Mouse (Mus musculus) limb, embryonic 11.5 days (tissue): ENCODE measurements around the gene Tbc1d5. TPM values are rescaled to one million over a fixed set of nuclear protein-coding genes. Genes with fewer than 3 reads are reported as not detected.
A peak's percentile ranks its signal among the peaks of the same experiment; 100 is the strongest.

ENCODE experiments used
- ATAC-seq: fragments of 200-750 bp; cut with Nextera tagmentation; 2 replicates; pipeline ENCODE4 v1.8.0; 2017; ENCODE audit warnings: low read depth; ENCODE audit not compliant: insufficient number of reproducible peaks, low FRiP score, low TSS enrichment
- DNase-seq: peaks from one replicate; pipeline ENCODE4 v3.0.0-alpha.2; 2015; ENCODE audit warnings: low spot score
- H3K27ac ChIP-seq: fragments of 300-500 bp; sonication (generic); replicated peaks from 2 replicates; pipeline ENCODE4 v1.5.1; 2014; ENCODE audit warnings: low read depth, mild to moderate bottlenecking, low read length
- H3K27me3 ChIP-seq: fragments of 300-500 bp; sonication (generic); 2 replicates; pipeline ENCODE4 v1.6.1; 2014; ENCODE audit warnings: mild to moderate bottlenecking, low read length, mixed read lengths; ENCODE audit not compliant: control insufficient read depth, insufficient read depth
- H3K36me3 ChIP-seq: fragments of 300-500 bp; sonication (generic); 2 replicates; pipeline ENCODE4 v1.6.1; 2014; ENCODE audit warnings: mild to moderate bottlenecking, low read length, moderate library complexity, mixed read lengths; ENCODE audit not compliant: control insufficient read depth, insufficient read depth
- H3K4me1 ChIP-seq: fragments of 300-500 bp; sonication (generic); 2 replicates; pipeline ENCODE4 v1.6.1; 2014; ENCODE audit warnings: low read length, mixed read lengths; ENCODE audit not compliant: control insufficient read depth, insufficient read depth
- H3K4me2 ChIP-seq: fragments of 300-500 bp; sonication (generic); 2 replicates; pipeline ENCODE4 v1.6.1; 2014; ENCODE audit warnings: low read depth, mild to moderate bottlenecking, moderate library complexity; ENCODE audit not compliant: severe bottlenecking
- H3K4me3 ChIP-seq: fragments of 300-500 bp; sonication (generic); 2 replicates; pipeline ENCODE4 v1.5.1; 2014; ENCODE audit warnings: low read depth, low read length
- H3K9ac ChIP-seq: fragments of 300-500 bp; sonication (generic); 2 replicates; pipeline ENCODE4 v1.6.1; 2014; ENCODE audit warnings: mild to moderate bottlenecking, low read length
- H3K9me3 ChIP-seq: fragments of 300-500 bp; sonication (generic); 2 replicates; pipeline ENCODE4 v1.6.1; 2016; ENCODE audit warnings: low read length; ENCODE audit not compliant: control insufficient read depth
- WGBS: fragments of 180-500 bp; shearing (Covaris S2); extraction: QIAGEN DNeasy Blood & Tissue Kit; methylation state at CpG from one replicate; pipeline ENCODE4 v1.1.7; 2014; 5-methylcytosine and 5-hydroxymethylcytosine counted together
- polyA plus RNA-seq: library from polyadenylated mRNA; unstranded; fragments of >200 nt; fragmentation: Nextera tagmentation; extraction: Ambion mirVana; gene quantifications from 2 replicates; pipeline ENCODE4 v1.2.1, GENCODE M21; 2014

Tbc1d5 gene
- 11.0 and 12.4 TPM in 2 replicates for polyA plus RNA-seq

- peak within 1 kb of the TSS; percentile 69 for H3K4me2 ChIP-seq
- DNase-seq (peak; percentile 90), ATAC-seq (peak; percentile 96)
- H3K27me3 ChIP-seq: no peaks in the 10 kb centered on the region
- 2% methylated on average over 51 of the region's 54 CpGs for WGBS
- peak within 1 kb of the TSS; percentile 97 for H3K9ac ChIP-seq
- H3K4me1 ChIP-seq: no peaks in the 10 kb centered on the region
- H3K9me3 ChIP-seq: no peaks in the 10 kb centered on the region
- H3K27ac ChIP-seq: peak within 1 kb of the TSS; percentile 98
- no peaks in the 10 kb centered on the region for H3K36me3 ChIP-seq
- peak within 1 kb of the TSS; percentile 56 for H3K4me3 ChIP-seq
These were observed at the start of gene Tbc1d5 for GRCm38 (mm10) chr17:51179195-51179953. Gene Tbc1d5, minus strand, starts transcription at chr17:51179352.

- Histone ChIP-seq H3K4me3 (no peak overlapping the region), H3K27me3 (no peaks in the 10 kb centered on the region), H3K4me1 (no peaks in the 10 kb centered on the region), H3K9me3 (no peaks in the 10 kb centered on the region), H3K36me3 (no peaks in the 10 kb centered on the region), H3K4me2 (no peak overlapping the region), H3K9ac (no peak overlapping the region), H3K27ac (no peak overlapping the region)
- DNase-seq: no peak
- no peak for ATAC-seq
- WGBS: 88% methylated on average over 1 of the region's 1 CpGs
These were observed 46.9 kb upstream of the Tbc1d5 start for GRCm38 (mm10) chr17:51226056-51226455.

GRCm38 (mm10) chr17:51223152-51223551 lies 44.0 kb upstream of the Tbc1d5 start:
- Histone ChIP-seq H3K27ac (no peak overlapping the region), H3K4me1 (no peaks in the 10 kb centered on the region), H3K36me3 (no peaks in the 10 kb centered on the region), H3K9ac (no peak overlapping the region), H3K4me3 (no peak overlapping the region), H3K9me3 (no peaks in the 10 kb centered on the region), H3K27me3 (no peaks in the 10 kb centered on the region), H3K4me2 (no peak overlapping the region)
- ATAC-seq: no peak
- 47% methylated on average over 4 of the region's 4 CpGs for WGBS
- no peak for DNase-seq

- Histone ChIP-seq H3K36me3 (no peaks in the 10 kb centered on the region), H3K4me3 (no peak overlapping the region), H3K27me3 (no peaks in the 10 kb centered on the region), H3K9ac (no peak overlapping the region), H3K9me3 (no peaks in the 10 kb centered on the region), H3K27ac (no peak overlapping the region), H3K4me1 (no peaks in the 10 kb centered on the region), H3K4me2 (no peak overlapping the region)
- DNase-seq: no peak
- ATAC-seq: no peak
- WGBS: 87% methylated on average over 7 of the region's 7 CpGs
These were observed 41.9 kb upstream of the Tbc1d5 start for GRCm38 (mm10) chr17:51221075-51221474.

GRCm38 (mm10) chr17:51219897-51220296 lies 40.7 kb upstream of the Tbc1d5 start:
- ATAC-seq (no peak), DNase-seq (no peak)
- Histone ChIP-seq H3K36me3 (no peaks in the 10 kb centered on the region), H3K27ac (no peak overlapping the region), H3K9me3 (no peaks in the 10 kb centered on the region), H3K9ac (no peak overlapping the region), H3K27me3 (no peaks in the 10 kb centered on the region), H3K4me1 (no peaks in the 10 kb centered on the region), H3K4me2 (no peak overlapping the region), H3K4me3 (no peak overlapping the region)
- WGBS: 85% methylated on average over 3 of the region's 3 CpGs

- no peak overlapping the region for H3K4me3 ChIP-seq
These were observed 37.3 kb upstream of the Tbc1d5 start for GRCm38 (mm10) chr17:51216426-51216825.

GRCm38 (mm10) chr17:51209565-51209964 lies 30.4 kb upstream of the Tbc1d5 start:
- H3K4me1 ChIP-seq: no peaks in the 10 kb centered on the region
- WGBS: 90% methylated on average over 2 of the region's 2 CpGs
- H3K9ac ChIP-seq: no peak overlapping the region
- no peak overlapping the region for H3K4me3 ChIP-seq
- H3K27me3 ChIP-seq: no peaks in the 10 kb centered on the region
- H3K36me3 ChIP-seq: no peaks in the 10 kb centered on the region
- H3K27ac ChIP-seq: no peak overlapping the region
- ATAC-seq (no peak), DNase-seq (no peak)
- H3K4me2 ChIP-seq: no peak overlapping the region
- no peaks in the 10 kb centered on the region for H3K9me3 ChIP-seq

More at GRCm38 (mm10) chr17:51216426-51216825, 37.3 kb upstream of the Tbc1d5 start:
- no peaks in the 10 kb centered on the region for H3K9me3 ChIP-seq
- H3K36me3 ChIP-seq: no peaks in the 10 kb centered on the region
- no peak overlapping the region for H3K4me2 ChIP-seq
- 94% methylated on average over 6 of the region's 6 CpGs for whole genome bisulfite sequencing
- no peak for DNase-seq
- ATAC-seq: no peak
- no peak overlapping the region for H3K27ac ChIP-seq
- H3K9ac ChIP-seq: no peak overlapping the region
- H3K27me3 ChIP-seq: no peaks in the 10 kb centered on the region
- H3K4me1 ChIP-seq: no peaks in the 10 kb centered on the region

GRCm38 (mm10) chr17:51204643-51205042 lies 25.5 kb upstream of the Tbc1d5 start:
- DNase-seq (no peak), ATAC-seq (no peak)
- Histone ChIP-seq H3K4me3 (no peak overlapping the region), H3K36me3 (no peaks in the 10 kb centered on the region), H3K27me3 (no peaks in the 10 kb centered on the region), H3K4me2 (no peak overlapping the region), H3K27ac (no peak overlapping the region), H3K9ac (no peak overlapping the region), H3K9me3 (no peaks in the 10 kb centered on the region), H3K4me1 (no peaks in the 10 kb centered on the region)
- 81% methylated on average over 2 of the region's 2 CpGs for WGBS

GRCm38 (mm10) chr17:51195561-51195960 lies 16.4 kb upstream of the Tbc1d5 start:
- H3K9ac ChIP-seq: no peak overlapping the region
- no peaks in the 10 kb centered on the region for H3K27me3 ChIP-seq
- H3K4me3 ChIP-seq: no peak overlapping the region
- ATAC-seq: no peak
- H3K36me3 ChIP-seq: no peaks in the 10 kb centered on the region
- no peaks in the 10 kb centered on the region for H3K4me1 ChIP-seq
- DNase-seq: no peak
- H3K4me2 ChIP-seq: no peak overlapping the region
- no peak overlapping the region for H3K27ac ChIP-seq
- WGBS: 87% methylated on average over 2 of the region's 2 CpGs
- no peaks in the 10 kb centered on the region for H3K9me3 ChIP-seq
